Mouse (Mus musculus) E14TG2a.4 (cell line): ENCODE measurements around the gene Slc39a11.

Source experiments
- CTCF ChIP-seq: conservative IDR thresholded peaks from 2 replicates; pipeline ENCODE4 v1.5.1; 2014; ENCODE audit warnings: low read length
- NANOG ChIP-seq: IDR thresholded peaks from 2 replicates; pipeline ENCODE4 v1.6.1; 2014; ENCODE audit warnings: borderline replicate concordance, low read length, mixed read lengths

DNA sequence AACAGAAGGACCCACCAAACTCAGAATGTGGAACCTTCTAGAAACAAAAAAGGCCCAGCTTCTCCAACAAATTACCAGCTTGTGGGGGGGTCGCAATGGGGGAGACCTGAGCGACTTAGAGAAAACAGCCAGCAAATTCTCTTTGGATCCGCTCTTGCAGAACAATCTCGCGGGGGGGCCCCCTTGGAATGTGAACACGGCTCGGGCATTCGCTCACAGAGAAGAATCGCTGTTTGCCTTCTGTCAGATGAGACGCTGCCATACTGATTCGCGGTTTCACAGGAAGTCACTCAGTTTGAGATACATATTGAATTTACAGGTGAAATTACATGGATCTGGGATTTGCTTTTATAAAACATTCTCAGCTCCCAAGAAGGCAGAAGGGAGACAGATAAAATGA is 91.4 kb downstream of the Slc39a11 start:
- TF ChIP-seq CTCF (no peak), NANOG (no peak)
